Mouse (Mus musculus) MEL (cell line): ENCODE results near the gene Spry2.

Source experiments
- CHD1 ChIP-seq: IDR thresholded peaks from 2 replicates; pipeline ENCODE4 v1.6.1; 2012; ENCODE audit warnings: low read depth, mild to moderate bottlenecking, inconsistent platforms, low read length, improper control_type of control experiment
- CTCF ChIP-seq, 3 experiments: IDR thresholded peaks in 2 of 3; conservative IDR thresholded peaks in 1 of 3; 2 replicates each; pipeline ENCODE4 v1.5.1; 2011 to 2012; ENCODE audit warnings: low read length in 3 of 3, low read depth in 2 of 3, mild to moderate bottlenecking in 2 of 3, improper control_type of control experiment in 1 of 3, inconsistent platforms in 1 of 3, mixed read lengths in 1 of 3, moderate library complexity in 1 of 3; ENCODE audit not compliant: control insufficient read depth in 1 of 3, insufficient read depth in 1 of 3, poor library complexity in 1 of 3, severe bottlenecking in 1 of 3
- ETS1 ChIP-seq: IDR thresholded peaks from 2 replicates; pipeline ENCODE4 v1.6.1; 2012; ENCODE audit warnings: low read depth, mild to moderate bottlenecking, inconsistent platforms, low read length, improper control_type of control experiment, moderate library complexity
- MAZ ChIP-seq: IDR thresholded peaks from 2 replicates; pipeline ENCODE4 v1.6.1; 2012; ENCODE audit warnings: low read depth, mild to moderate bottlenecking, inconsistent platforms, low read length, improper control_type of control experiment
- POLR2A ChIP-seq, 2 experiments: IDR thresholded peaks; 2 replicates each; pipeline ENCODE4 v1.6.1; 2011 to 2012; ENCODE audit warnings: low read length in 2 of 2, mild to moderate bottlenecking in 2 of 2, control low read depth in 1 of 2, improper control_type of control experiment in 1 of 2, low read depth in 1 of 2, moderate library complexity in 1 of 2; ENCODE audit not compliant: control insufficient read depth in 1 of 2, insufficient read depth in 1 of 2, poor library complexity in 1 of 2
- TBP ChIP-seq: IDR thresholded peaks from 2 replicates; pipeline ENCODE4 v1.8.0; 2011; ENCODE audit warnings: low read depth, low read length, improper control_type of control experiment

DNA sequence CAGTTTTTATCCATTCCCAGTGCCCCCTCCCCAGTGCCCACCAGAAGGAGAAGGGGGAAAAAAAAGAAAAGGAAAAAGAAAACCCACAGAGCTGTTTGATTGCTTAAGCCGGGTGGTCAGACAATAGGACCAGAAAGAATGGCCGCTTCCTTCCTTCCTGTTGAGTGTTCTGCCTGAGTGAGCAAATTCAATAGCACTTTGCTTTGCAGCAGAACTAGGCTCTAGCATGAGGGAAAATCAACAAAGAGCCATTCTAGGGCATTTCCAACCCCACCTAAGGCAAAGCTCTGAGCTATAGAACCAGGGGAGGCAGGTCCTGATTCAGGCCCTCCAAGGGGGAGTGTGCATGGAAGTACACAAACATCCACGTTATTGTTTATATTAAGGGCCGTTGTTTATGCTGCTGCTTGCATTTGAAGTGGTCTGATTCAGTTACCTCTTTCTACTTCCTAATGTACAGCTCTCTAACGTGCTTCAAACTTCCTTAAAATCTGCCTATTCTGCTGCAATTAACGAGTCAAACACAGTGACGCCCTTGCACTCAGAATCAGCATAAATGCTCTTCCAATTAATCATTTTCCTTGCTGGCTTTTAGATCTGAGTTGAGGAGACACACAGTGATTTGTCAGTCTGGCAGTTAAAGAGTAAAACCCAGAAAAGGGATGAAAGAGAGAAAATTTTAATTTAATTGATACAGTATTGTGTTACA is 45.1 kb downstream of the Spry2 start:
- TF ChIP-seq TBP, result no peak
- TF ChIP-seq ETS1, result no peak
- TF ChIP-seq CTCF (IDR thresholded peaks at IDR 0.05 in 2 of 3, conservative IDR thresholded peaks at IDR 0.05 in 1 of 3; ENCODE audit: control insufficient read depth in 1 of 3, insufficient read depth in 1 of 3, low read depth in 2 of 3, low read length in 3 of 3, poor library complexity in 1 of 3, severe bottlenecking in 1 of 3), result no peak
- TF ChIP-seq POLR2A (IDR thresholded peaks at IDR 0.05; ENCODE audit: control insufficient read depth in 1 of 2, insufficient read depth in 1 of 2, low read depth in 1 of 2, low read length in 2 of 2, poor library complexity in 1 of 2), result no peak
- no peak for TF ChIP-seq MAZ
- no peak for TF ChIP-seq CHD1
